Mouse (Mus musculus): ENCODE results near the gene Hspb7. TPM values are rescaled to one million over a fixed set of nuclear protein-coding genes. Genes with fewer than 3 reads are reported as not detected.

Hspb7 gene
- polyA plus RNA-seq (2012; rRNA removed) = 0.58 and 1.4 TPM in 2 replicates

DNA sequence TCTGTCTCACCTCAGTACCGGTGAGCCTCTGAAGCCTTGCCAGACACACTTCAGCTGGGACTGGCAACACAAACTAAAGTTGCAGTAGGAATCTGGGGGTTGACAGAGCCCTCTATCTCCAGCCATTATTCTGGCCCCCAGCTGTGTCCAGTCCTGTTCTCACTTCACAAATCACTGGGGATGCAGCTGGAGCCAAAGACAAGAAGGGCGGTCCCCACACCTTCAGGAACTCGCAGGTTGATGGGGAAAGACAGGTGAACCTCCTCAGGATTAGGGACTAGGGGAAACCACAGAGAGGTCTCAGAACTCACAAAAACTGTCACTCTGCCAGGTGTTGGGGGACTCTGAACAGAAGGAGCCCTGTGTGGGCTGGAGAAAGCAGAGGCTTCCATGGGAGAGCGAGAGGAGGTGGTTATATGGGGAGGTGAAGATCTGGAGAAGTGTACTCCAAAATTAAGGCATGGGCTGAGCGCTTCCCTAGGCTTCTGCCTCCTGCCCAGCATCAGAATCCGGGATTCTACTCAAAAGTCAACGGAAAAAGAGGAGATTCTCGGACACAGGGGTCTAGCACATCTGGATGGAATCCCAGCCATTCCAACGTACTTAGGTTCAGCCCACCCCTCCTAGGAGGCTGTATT lies at the start of gene Hspb7:
Hspb7 (plus strand) TSS at position 588 of the 638 bp plus-strand sequence.

DNA sequence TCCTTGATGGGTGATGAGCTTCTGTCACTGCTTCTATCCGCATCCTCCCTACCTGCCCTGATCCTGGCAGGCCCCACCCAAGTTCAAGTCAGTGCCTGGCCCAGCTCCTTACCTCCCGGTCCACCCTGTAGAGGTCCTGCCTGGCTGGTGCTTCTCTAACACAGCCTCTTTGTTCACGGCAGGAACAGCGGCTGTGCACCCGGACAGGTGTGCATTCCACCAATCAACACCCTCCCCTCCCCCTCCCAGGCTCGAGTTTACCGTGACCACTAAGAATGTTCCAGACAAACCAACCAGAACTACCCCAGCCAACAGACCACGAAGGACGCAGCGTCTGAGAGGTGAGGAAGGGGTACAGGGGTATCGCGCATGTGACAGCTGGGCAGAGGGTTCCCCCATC lies 22.0 kb upstream of the Hspb7 start, which contains the start of gene Clcnka:
Clcnka (minus strand) TSS at position 180 of the 400 bp plus-strand sequence.

DNA sequence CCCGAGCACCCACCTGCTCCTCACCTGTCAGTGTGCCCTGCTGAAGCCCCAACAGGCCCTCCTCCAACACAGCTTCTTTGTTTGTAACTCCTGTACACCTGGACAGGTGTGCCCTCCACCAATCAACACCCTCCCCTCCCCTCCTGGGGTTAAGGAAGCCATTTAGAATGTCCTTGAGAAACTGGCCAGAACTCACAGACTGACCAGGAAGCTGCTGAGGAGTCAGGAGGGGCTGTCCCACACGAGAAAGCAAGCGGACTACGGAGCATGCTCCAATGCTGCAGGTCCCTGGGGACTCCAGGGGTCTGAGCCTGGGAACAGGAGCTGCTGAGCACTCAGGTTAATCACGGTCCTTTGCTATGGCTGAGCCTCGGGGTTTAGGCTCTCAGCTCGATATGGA lies 4.7 kb upstream of the Hspb7 start, which contains the start of gene Clcnkb:
Clcnkb (minus strand) TSS at position 91 of the 400 bp plus-strand sequence.

DNA sequence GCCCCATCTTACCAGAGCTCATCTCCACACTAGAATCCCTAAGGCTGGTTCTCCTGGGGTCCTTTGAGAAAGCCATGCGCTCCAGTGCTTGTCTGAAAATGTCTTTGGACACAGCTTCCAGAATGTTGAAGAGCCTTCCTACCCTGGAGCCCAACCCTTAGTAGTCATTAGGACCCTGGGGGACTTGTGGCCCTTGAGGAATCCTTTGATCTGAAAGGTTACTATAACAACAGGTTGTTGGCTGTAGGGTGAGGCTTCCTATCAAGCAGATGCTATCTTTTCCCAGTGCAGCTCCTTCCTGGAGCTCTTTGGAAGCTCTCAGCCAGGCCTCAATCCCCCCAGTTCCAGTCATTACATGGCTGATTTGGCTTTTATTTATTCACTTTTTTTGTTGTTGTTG lies 15.4 kb downstream of the Hspb7 start, which contains the start of gene Srarp:
Srarp (minus strand) TSS at position 132 of the 400 bp plus-strand sequence.

DNA sequence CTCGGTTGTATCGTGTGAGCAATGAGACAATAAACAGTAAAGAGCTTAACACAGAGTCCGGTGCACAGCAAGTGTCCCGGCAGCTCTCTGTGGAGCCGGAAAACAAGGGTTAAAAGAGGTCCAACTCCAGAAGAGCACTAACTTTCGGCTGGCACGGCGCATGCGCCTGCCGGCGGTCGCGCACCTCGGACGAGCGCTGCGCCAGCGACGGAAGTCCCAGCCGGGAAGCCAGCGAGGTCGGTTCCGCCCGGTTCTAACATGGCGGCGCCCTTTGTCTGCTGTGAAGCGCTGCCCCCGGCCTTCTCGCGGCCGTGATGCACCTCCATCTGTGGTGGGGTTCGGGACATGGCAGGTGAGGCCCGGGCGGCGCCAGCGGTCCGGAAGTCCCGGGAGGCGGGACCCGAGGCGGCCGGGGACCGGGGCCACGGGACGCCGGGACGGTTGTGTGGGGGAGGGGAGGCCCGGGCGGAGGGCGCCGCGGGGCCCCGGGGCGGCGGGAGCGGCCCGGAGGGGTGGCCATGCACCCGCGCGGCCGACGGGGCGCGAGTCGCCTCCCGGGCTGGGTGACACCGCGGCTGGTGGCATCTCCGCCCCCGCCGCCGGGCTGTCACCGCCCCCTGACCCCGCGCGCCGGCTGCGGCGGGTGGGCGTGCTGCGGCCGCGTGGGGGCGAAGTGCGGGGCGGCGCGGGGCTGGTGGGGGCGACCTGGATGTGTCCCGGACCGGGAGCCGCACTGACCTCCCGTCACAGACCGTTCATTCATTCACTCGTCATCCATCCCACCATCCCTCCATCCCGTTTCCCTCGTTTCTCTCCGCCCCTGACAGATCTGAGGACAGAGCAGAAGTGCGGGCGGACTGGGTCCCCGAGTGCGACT lies 24.1 kb downstream of the Hspb7 start, which contains the start of gene Zbtb17:
Zbtb17 (plus strand) TSS at position 204 of the 877 bp plus-strand sequence.

Other genes starting within 250 kb of the Hspb7 start
- 5.0 and 5.1 TPM in 2 replicates for gene Rsg1, start 206.8 kb upstream of the Hspb7 start, polyA plus RNA-seq (2012; rRNA removed)
- gene Arhgef19, start 181.3 kb upstream of the Hspb7 start, polyA plus RNA-seq (2012; rRNA removed) = 0.80 and 1.3 TPM in 2 replicates
- 2.2 and 2.3 TPM in 2 replicates for gene Epha2, start 119.5 kb upstream of the Hspb7 start, polyA plus RNA-seq (2012; rRNA removed)
- gene Fam131c, start 52.6 kb upstream of the Hspb7 start, polyA plus RNA-seq (2012; rRNA removed) = 44.2 and 47.9 TPM in 2 replicates
- gene Clcnka, start 22.1 kb upstream of the Hspb7 start, polyA plus RNA-seq (2012; rRNA removed) = 0.08 and 0.11 TPM in 2 replicates
- gene Clcnkb, start 4.8 kb upstream of the Hspb7 start, polyA plus RNA-seq (2012; rRNA removed) = 0.03 and 0.19 TPM in 2 replicates
- 4.1 TPM in 2 replicates for gene Srarp, start 15.3 kb downstream of the Hspb7 start, polyA plus RNA-seq (2012; rRNA removed)
- gene Zbtb17, start 23.9 kb downstream of the Hspb7 start, polyA plus RNA-seq (2012; rRNA removed) = 51.1 and 51.6 TPM in 2 replicates
- gene Spen, start 117.8 kb downstream of the Hspb7 start, polyA plus RNA-seq (2012; rRNA removed) = 8.9 and 11.6 TPM in 2 replicates
- gene Fblim1, start 185.3 kb downstream of the Hspb7 start, polyA plus RNA-seq (2012; rRNA removed) = 29.3 and 29.4 TPM in 2 replicates
- 0.26 and 0.36 TPM in 2 replicates for gene Tmem82, start 197.9 kb downstream of the Hspb7 start, polyA plus RNA-seq (2012; rRNA removed)
- gene Slc25a34, start 203.0 kb downstream of the Hspb7 start, polyA plus RNA-seq (2012; rRNA removed) = 1.1 and 1.4 TPM in 2 replicates
- 42.8 and 52.9 TPM in 2 replicates for gene Plekhm2, start 244.1 kb downstream of the Hspb7 start, polyA plus RNA-seq (2012; rRNA removed)